Mouse (Mus musculus) adrenal gland, postnatal 4 days (tissue): ENCODE measurements around the gene Chka. TPM values are rescaled to one million over a fixed set of nuclear protein-coding genes. Genes with fewer than 3 reads are reported as not detected.

Source experiments
- DNase-seq, 2 experiments: peaks; one replicate each; pipeline ENCODE4 v3.0.0; 2021 to 2022; ENCODE audit warnings: low spot score in 2 of 2, mixed read lengths in 2 of 2
- total RNA-seq, 2 experiments: library from RNA; stranded (reverse); gene quantifications; 2 replicates each; pipeline ENCODE4 v1.2.3; 2021

Chka gene
- total RNA-seq, 2 experiments from 2014 or later: 63.5 to 70.5 TPM

- no peak for DNase-seq
Measured at GRCm38 (mm10) chr19:3942986-3943735, 91.6 kb downstream of the Chka start.

Other genes with a start within 250 kb of the Chka start
- gene Lrp5, start 165.2 kb upstream of the Chka start, total RNA-seq: 100 to 1,000 TPM; 109 to 117 TPM
- 10 to 100 TPM; 23.7 to 23.9 TPM for gene 1810055G02Rik, start 143.5 kb upstream of the Chka start, total RNA-seq
- gene Kmt5b, start 84.4 kb upstream of the Chka start, total RNA-seq: 10 to 100 TPM; 69.7 to 70.8 TPM
- 10 to 100 TPM; 80.5 to 91.9 TPM for gene Tcirg1, start 55.4 kb downstream of the Chka start, total RNA-seq
- gene Ndufs8, start 61.0 kb downstream of the Chka start, total RNA-seq: 100 to 1,000 TPM; 205 to 212 TPM
- gene Aldh3b1, start 78.0 kb downstream of the Chka start, total RNA-seq: 100 to 1,000 TPM; 117 to 121 TPM
- gene Unc93b1, start 83.4 kb downstream of the Chka start, total RNA-seq: 10 to 100 TPM; 53.9 to 60.7 TPM
- under 1 TPM; 0.67 to 0.87 TPM for gene Aldh3b3, start 106.9 kb downstream of the Chka start, total RNA-seq
- gene Aldh3b2, start 120.6 kb downstream of the Chka start, total RNA-seq: 1 to 10 TPM; 7.5 to 8.4 TPM
- gene Acy3, start 134.8 kb downstream of the Chka start, total RNA-seq: 10 to 100 TPM; 32.3 to 36.8 TPM
- under 1 TPM in 1 of 2 experiments, not detected in 1; 0.34 TPM for gene Tbx10, start 141.0 kb downstream of the Chka start, total RNA-seq
- gene Nudt8, start 148.8 kb downstream of the Chka start, total RNA-seq: 10 to 100 TPM; 21.7 to 21.9 TPM
- gene Gm49405, start 148.9 kb downstream of the Chka start, total RNA-seq: 1 to 10 TPM; 1.7 to 1.8 TPM
- gene Doc2g, start 151.5 kb downstream of the Chka start, total RNA-seq: 1 to 10 TPM; 2.4 to 2.6 TPM
- gene Ndufv1, start 161.0 kb downstream of the Chka start, total RNA-seq: 100 to 1,000 TPM; 253 to 283 TPM
- gene Gstp1, start 186.2 kb downstream of the Chka start, total RNA-seq: 100 to 1,000 TPM; 258 to 283 TPM
- gene Gstp2, start 194.2 kb downstream of the Chka start, total RNA-seq: 10 to 100 TPM; 52.6 to 68.8 TPM
- 10 to 100 TPM in 1 of 2 experiments, 1 to 10 TPM in 1; 1.9 to 37.5 TPM for gene Gstp3, start 207.8 kb downstream of the Chka start, total RNA-seq
- gene Cabp2, start 229.8 kb downstream of the Chka start, total RNA-seq: 1 to 10 TPM in 1 of 2 experiments, not detected in 1; 1.2 TPM
- gene Cdk2ap2, start 245.4 kb downstream of the Chka start, total RNA-seq: 10 to 100 TPM; 45.8 to 47.3 TPM
- 10 to 100 TPM; 51.6 to 65.0 TPM for gene Pitpnm1, start 248.2 kb downstream of the Chka start, total RNA-seq